Mouse (Mus musculus): Measurements from ENCODE around the gene Mphosph8. TPM values are rescaled to one million over a fixed set of nuclear protein-coding genes. Genes with fewer than 3 reads are reported as not detected.

Gene Mphosph8
- 22.9 TPM for polyA plus RNA-seq (2017; shearing (Covaris generic))

GRCm38 (mm10) chr14:56667969-56668802 lies at the start of gene Mphosph8:
TSS of gene Mphosph8 (plus strand) at chr14:56668248.

Other genes with a start within 250 kb of the Mphosph8 start
- gene Cenpj, start 92.8 kb upstream of the Mphosph8 start, polyA plus RNA-seq (2017; shearing (Covaris generic)) = 6.1 TPM
- 13.9 TPM for gene Parp4, start 92.6 kb upstream of the Mphosph8 start, polyA plus RNA-seq (2017; shearing (Covaris generic))
- 73.9 TPM for gene Pspc1, start 110.1 kb downstream of the Mphosph8 start, polyA plus RNA-seq (2017; shearing (Covaris generic))
- 61.8 TPM for gene Zmym5, start 143.5 kb downstream of the Mphosph8 start, polyA plus RNA-seq (2017; shearing (Covaris generic))
- gene Zmym2, start 218.4 kb downstream of the Mphosph8 start, polyA plus RNA-seq (2017; shearing (Covaris generic)) = 65.9 TPM

Data from effector memory CD4-positive, alpha-beta T cell, adult 7 months (primary cell).